In genomic region chr14:20837681-20838080, GRCm38 (mm10) we compare ENCODE assay signal across 9 mouse cellular contexts. TPM values are rescaled to one million over a fixed set of nuclear protein-coding genes. Genes with fewer than 3 reads are reported as not detected.
DNase-seq lines count a peak whose midpoint lies in the region; ATAC-seq lines count a peak whose summit lies in the region.
"Had no signal": no experiment of that assay in that cellular context is flagged by ENCODE, and none has a peak within 500 bp of the region (broad histone marks: within the 10 kb centered on the region; RNA-seq: fewer than 3 reads in every experiment).

No protein-coding gene starts in this region.

- WGBS in heart, embryonic 14.5 days: 70% methylated on average over 7 of the region's 7 CpGs
- whole genome bisulfite sequencing in liver, embryonic 11.5 days: 79% methylated on average over 7 of the region's 7 CpGs
- WGBS in liver, embryonic 12.5 days (ENCODE audit: insufficient replicate concordance): 72% methylated on average over 7 of the region's 7 CpGs
- WGBS in kidney, embryonic 16.5 days: 72% methylated on average over 7 of the region's 7 CpGs
- WGBS in stomach, embryonic 16.5 days: 74% methylated on average over 7 of the region's 7 CpGs

- no peaks in the 10 kb centered on the region; the same call in 1 of the 2 replicates for H3K36me3 ChIP-seq in heart, embryonic 14.5 days (ENCODE audit: control insufficient read depth, insufficient read depth, low read length)
- no peaks in the 10 kb centered on the region for H3K36me3 ChIP-seq in liver, embryonic 11.5 days (ENCODE audit: control insufficient read depth, insufficient read depth, low read length)
- H3K36me3 ChIP-seq in liver, embryonic 12.5 days: no peaks in the 10 kb centered on the region
- H3K36me3 ChIP-seq in kidney, embryonic 16.5 days (ENCODE audit: insufficient read depth, low read length): no peaks in the 10 kb centered on the region
- H3K36me3 ChIP-seq in stomach, embryonic 16.5 days (ENCODE audit: control insufficient read depth, insufficient read depth, low read length): no peaks in the 10 kb centered on the region

- H3K9me3 ChIP-seq in heart, embryonic 14.5 days (ENCODE audit: control insufficient read depth, low read length): no peaks in the 10 kb centered on the region
- H3K9me3 ChIP-seq in liver, embryonic 11.5 days (ENCODE audit: control insufficient read depth, low read length): no peaks in the 10 kb centered on the region
- H3K9me3 ChIP-seq in liver, embryonic 12.5 days (replicated peaks): no peaks in the 10 kb centered on the region
- no peaks in the 10 kb centered on the region for H3K9me3 ChIP-seq in kidney, embryonic 16.5 days (ENCODE audit: low read length)
- H3K9me3 ChIP-seq in stomach, embryonic 16.5 days (replicated peaks; ENCODE audit: control insufficient read depth, low read length): no peaks in the 10 kb centered on the region

- DNase-seq in heart, postnatal 36 days: no peak
- DNase-seq in liver, embryonic 11.5 days (ENCODE audit: low spot score): no peak
- no peak for DNase-seq in gastrocnemius, postnatal 36 days
- DNase-seq: adrenal gland, postnatal 36 days; cerebellum, postnatal 10 days had no signal

- 0 out of 4 replicates have a peak overlapping the region, but pooled peaks of 1 of the 2 experiments have one; percentile 59 for H3K4me3 ChIP-seq in heart, embryonic 14.5 days (ENCODE audit: control insufficient read depth in 1 of 2, insufficient read depth in 1 of 2, low read depth in 1 of 2, low read length in 2 of 2)
- H3K4me3 ChIP-seq in liver, embryonic 11.5 days (ENCODE audit: low read depth, low read length): no peak overlapping the region
- H3K4me3 ChIP-seq in liver, embryonic 12.5 days: no peak overlapping the region
- H3K4me3 ChIP-seq in kidney, embryonic 16.5 days (ENCODE audit: low read length): peak overlapping the region; percentile 64
- H3K4me3 ChIP-seq in stomach, embryonic 16.5 days (replicated peaks; ENCODE audit: low read length): no peak overlapping the region

- peaks cover 0 to 9% of the 10 kb centered on the region in 2 experiments; a peak in 1 of 4 replicates for H3K4me1 ChIP-seq in heart, embryonic 14.5 days (ENCODE audit: control insufficient read depth in 2 of 2, insufficient read depth in 2 of 2, low read length in 2 of 2)
- peaks cover 8% of the 10 kb centered on the region for H3K4me1 ChIP-seq in liver, embryonic 11.5 days (replicated peaks; ENCODE audit: control insufficient read depth, insufficient read depth, low read length)
- peaks cover 13% of the 10 kb centered on the region for H3K4me1 ChIP-seq in liver, embryonic 12.5 days
- H3K4me1 ChIP-seq in kidney, embryonic 16.5 days (ENCODE audit: insufficient read depth, low read length): 0 out of 2 replicates have a peak, but pooled peaks cover 6% of the 10 kb centered on the region
- peaks cover 2% of the 10 kb centered on the region; the same call in 1 of the 2 replicates for H3K4me1 ChIP-seq in stomach, embryonic 16.5 days (ENCODE audit: control insufficient read depth, insufficient read depth, low read length)

- no peak overlapping the region for H3K27ac ChIP-seq in heart, embryonic 14.5 days (replicated peaks in 1 of 2; ENCODE audit: control insufficient read depth in 1 of 2, insufficient read depth in 1 of 2, low read depth in 2 of 2, low read length in 2 of 2)
- H3K27ac ChIP-seq in liver, embryonic 11.5 days (ENCODE audit: low read depth, low read length): no peak overlapping the region
- H3K27ac ChIP-seq in liver, embryonic 12.5 days: no peak overlapping the region
- no peak overlapping the region for H3K27ac ChIP-seq in kidney, embryonic 16.5 days (ENCODE audit: low read length)
- no peak overlapping the region for H3K27ac ChIP-seq in stomach, embryonic 16.5 days (ENCODE audit: low read length)

- no peaks in the 10 kb centered on the region for H3K27me3 ChIP-seq in heart, embryonic 14.5 days (ENCODE audit: control insufficient read depth, insufficient read depth, low read length)
- no peaks in the 10 kb centered on the region; the same call in 1 of the 2 replicates for H3K27me3 ChIP-seq in liver, embryonic 11.5 days (replicated peaks; ENCODE audit: control insufficient read depth, insufficient read depth, low read length)
- peaks cover 61% of the 10 kb centered on the region for H3K27me3 ChIP-seq in liver, embryonic 12.5 days (replicated peaks)
- H3K27me3 ChIP-seq in kidney, embryonic 16.5 days (ENCODE audit: insufficient read depth, low read length): no peaks in the 10 kb centered on the region
- H3K27me3 ChIP-seq in stomach, embryonic 16.5 days (ENCODE audit: control insufficient read depth, insufficient read depth, low read length): no peaks in the 10 kb centered on the region

- H3K4me2 ChIP-seq in heart, embryonic 14.5 days (ENCODE audit: low read length): peak overlapping the region; percentile 94; the same call in 1 of the 2 replicates
- H3K4me2 ChIP-seq in liver, embryonic 11.5 days: peak overlapping the region; percentile 18; the same call in 1 of the 2 replicates
- H3K4me2 ChIP-seq in liver, embryonic 12.5 days: no peak overlapping the region
- H3K4me2 ChIP-seq in kidney, embryonic 16.5 days (replicated peaks; ENCODE audit: low read depth, low read length): peak overlapping the region; percentile 87
- H3K4me2 ChIP-seq in stomach, embryonic 16.5 days (ENCODE audit: low read depth, low read length): peak overlapping the region; percentile 94

- intact Hi-C loops in heart, postnatal 36 days (cut with DNase I): loop anchor here (2.0 kb wide), 3 partner anchors 21 to 33 kb away; no protein-coding TSS in a partner anchor
- intact Hi-C loops in gastrocnemius, postnatal 36 days (cut with DNase I): no loop called here

- ATAC-seq in heart, embryonic 14.5 days (ENCODE audit: insufficient number of reproducible peaks, insufficient read depth, low FRiP score, low read depth): no peak
- ATAC-seq in liver, embryonic 11.5 days (replicated peaks; ENCODE audit: low FRiP score): no peak
- no peak for ATAC-seq in liver, embryonic 12.5 days
- no peak for ATAC-seq in kidney, embryonic 16.5 days (ENCODE audit: low FRiP score, low TSS enrichment)
- ATAC-seq in stomach, embryonic 16.5 days (ENCODE audit: insufficient read depth, low FRiP score): no peak

- H3K9ac ChIP-seq in heart, embryonic 14.5 days (ENCODE audit: low read length): peak overlapping the region; percentile 77; the same call in 1 of the 2 replicates
- H3K9ac ChIP-seq in liver, embryonic 11.5 days (ENCODE audit: low read depth, low read length): no peak overlapping the region
- H3K9ac ChIP-seq in liver, embryonic 12.5 days: no peak overlapping the region
- peak overlapping the region; percentile 5 for H3K9ac ChIP-seq in kidney, embryonic 16.5 days (replicated peaks; ENCODE audit: low read length)
- H3K9ac ChIP-seq in stomach, embryonic 16.5 days (ENCODE audit: low read length): no peak overlapping the region

RNA-seq across cellular contexts. Expression of gene Plau, which starts 1.2 kb away (rescaled TPM):
- 1.5 and 1.7 TPM in 2 replicates for polyA plus RNA-seq in heart, embryonic 14.5 days (2014; fragmentation: Nextera tagmentation; extraction: Ambion mirVana)
- total RNA-seq in heart, postnatal 36 days (2021): 1 to 10 TPM; 6.1 to 6.2 TPM
- polyA plus RNA-seq in liver, embryonic 11.5 days (2014; fragmentation: Nextera tagmentation; extraction: Ambion mirVana): 0.49 and 0.88 TPM in 2 replicates
- 0.49 TPM in 2 replicates for polyA plus RNA-seq in liver, embryonic 12.5 days (2016; fragmentation: Nextera tagmentation; extraction: Ambion mirVana)
- polyA plus RNA-seq in kidney, embryonic 16.5 days (2015; fragmentation: Nextera tagmentation; extraction: Ambion mirVana): 21.7 and 21.8 TPM in 2 replicates
- polyA plus RNA-seq in stomach, embryonic 16.5 days (2015; fragmentation: Nextera tagmentation; extraction: Ambion mirVana): 1.9 and 2.8 TPM in 2 replicates
- total RNA-seq in gastrocnemius, postnatal 36 days (2021): 10 to 100 TPM; 23.9 to 25.3 TPM

RNA-seq across cellular contexts. Expression of gene Camk2g, which starts 43.8 kb away (rescaled TPM):
- polyA plus RNA-seq in heart, embryonic 14.5 days (2014; fragmentation: Nextera tagmentation; extraction: Ambion mirVana): 64.0 and 72.1 TPM in 2 replicates
- 10 to 100 TPM; 51.4 to 52.8 TPM for total RNA-seq in heart, postnatal 36 days (2021)
- 23.0 and 28.6 TPM in 2 replicates for polyA plus RNA-seq in liver, embryonic 11.5 days (2014; fragmentation: Nextera tagmentation; extraction: Ambion mirVana)
- 13.2 and 15.6 TPM in 2 replicates for polyA plus RNA-seq in liver, embryonic 12.5 days (2016; fragmentation: Nextera tagmentation; extraction: Ambion mirVana)
- 41.7 and 46.0 TPM in 2 replicates for polyA plus RNA-seq in kidney, embryonic 16.5 days (2015; fragmentation: Nextera tagmentation; extraction: Ambion mirVana)
- 43.7 and 45.3 TPM in 2 replicates for polyA plus RNA-seq in stomach, embryonic 16.5 days (2015; fragmentation: Nextera tagmentation; extraction: Ambion mirVana)
- 100 to 1,000 TPM; 170 to 172 TPM for total RNA-seq in gastrocnemius, postnatal 36 days (2021)

Comparison
In these comparisons a context has a peak if more than half of its experiments do, and no peak if none do; other contexts are left out.
1. H3K9ac ChIP-seq: peak in heart, embryonic 14.5 days (single experiment) and kidney, embryonic 16.5 days (single experiment); none in liver, embryonic 11.5 days (single experiment), liver, embryonic 12.5 days (single experiment) and stomach, embryonic 16.5 days (single experiment).